Mouse (Mus musculus): ENCODE results near the gene Fbln1. TPM values are rescaled to one million over a fixed set of nuclear protein-coding genes. Genes with fewer than 3 reads are reported as not detected.

The Fbln1 gene
- polyA plus RNA-seq, 1 experiment from 2014 or later = 145 TPM

- Histone ChIP-seq H3K9me3 (replicated peaks; ENCODE audit: control insufficient read depth, low read length) (no peaks in the 10 kb centered on the region), H3K9ac (ENCODE audit: low read depth, low read length) (no peak overlapping the region), H3K4me1 (ENCODE audit: control insufficient read depth, insufficient read depth, low read length) (peaks cover 8% of the 10 kb centered on the region; the same call in 1 of the 2 replicates), H3K4me3 (ENCODE audit: low read depth, low read length) (no peak overlapping the region), H3K36me3 (ENCODE audit: control insufficient read depth, insufficient read depth, low read length) (peaks cover 30% of the 10 kb centered on the region), H3K4me2 (no peak overlapping the region), H3K27ac (ENCODE audit: low read depth, low read length) (no peak overlapping the region), H3K27me3 (ENCODE audit: control insufficient read depth, insufficient read depth, low read length) (no peaks in the 10 kb centered on the region; the same call in 1 of the 2 replicates)
- ATAC-seq (replicated peaks; ENCODE audit: insufficient number of reproducible peaks, low FRiP score, low TSS enrichment) = no peak
- 80% methylated on average over 5 of the region's 5 CpGs for WGBS (ENCODE audit: insufficient replicate concordance)
Observed at GRCm38 (mm10) chr15:85248311-85248710, 42.6 kb downstream of the Fbln1 start.

GRCm38 (mm10) chr15:85249252-85249651 lies 43.5 kb downstream of the Fbln1 start:
- Histone ChIP-seq H3K27me3 (ENCODE audit: control insufficient read depth, insufficient read depth, low read length) (no peaks in the 10 kb centered on the region; the same call in 1 of the 2 replicates), H3K27ac (ENCODE audit: low read depth, low read length) (no peak overlapping the region), H3K4me3 (ENCODE audit: low read depth, low read length) (no peak overlapping the region), H3K9ac (ENCODE audit: low read depth, low read length) (no peak overlapping the region), H3K4me2 (no peak overlapping the region), H3K36me3 (ENCODE audit: control insufficient read depth, insufficient read depth, low read length) (peaks cover 23% of the 10 kb centered on the region), H3K9me3 (replicated peaks; ENCODE audit: control insufficient read depth, low read length) (no peaks in the 10 kb centered on the region), H3K4me1 (ENCODE audit: control insufficient read depth, insufficient read depth, low read length) (peaks cover 7% of the 10 kb centered on the region; the same call in 1 of the 2 replicates)
- ATAC-seq (replicated peaks; ENCODE audit: insufficient number of reproducible peaks, low FRiP score, low TSS enrichment) = no peak
- 54% methylated on average over 5 of the region's 5 CpGs for WGBS (ENCODE audit: insufficient replicate concordance)

DNA sequence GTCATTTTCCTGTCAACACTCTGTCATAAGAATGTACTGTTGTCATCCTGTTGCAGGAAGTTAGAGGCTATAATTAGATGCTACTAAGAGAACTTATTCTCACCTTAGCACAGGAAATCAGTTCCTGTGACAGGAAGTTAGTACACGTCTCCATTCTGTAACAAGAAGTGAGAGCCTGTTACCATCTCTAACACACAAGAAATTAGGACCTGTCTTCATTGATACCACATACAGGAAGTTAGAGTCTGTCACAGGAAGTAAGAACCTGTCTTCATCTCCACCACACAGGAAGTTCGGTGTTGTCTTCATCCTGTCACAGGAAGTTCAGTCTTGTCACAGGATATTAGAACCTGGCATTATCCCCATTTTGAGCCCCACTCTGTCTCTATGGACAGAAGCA lies 44.7 kb downstream of the Fbln1 start:
- no peak overlapping the region for H3K4me3 ChIP-seq (ENCODE audit: low read depth, low read length)
- no peak overlapping the region for H3K4me2 ChIP-seq
- no peak overlapping the region for H3K27ac ChIP-seq (ENCODE audit: low read depth, low read length)
- H3K9ac ChIP-seq (ENCODE audit: low read depth, low read length) = no peak overlapping the region
- no peaks in the 10 kb centered on the region; the same call in 1 of the 2 replicates for H3K27me3 ChIP-seq (ENCODE audit: control insufficient read depth, insufficient read depth, low read length)
- no peak for ATAC-seq (replicated peaks; ENCODE audit: insufficient number of reproducible peaks, low FRiP score, low TSS enrichment)
- H3K9me3 ChIP-seq (replicated peaks; ENCODE audit: control insufficient read depth, low read length) = no peaks in the 10 kb centered on the region
- WGBS (ENCODE audit: insufficient replicate concordance) = 81% methylated on average over 2 of the region's 2 CpGs
- no peaks in the 10 kb centered on the region for H3K4me1 ChIP-seq (ENCODE audit: control insufficient read depth, insufficient read depth, low read length)
- peaks cover 17% of the 10 kb centered on the region for H3K36me3 ChIP-seq (ENCODE audit: control insufficient read depth, insufficient read depth, low read length)

GRCm38 (mm10) chr15:85252476-85252875 lies 46.7 kb downstream of the Fbln1 start:
- Histone ChIP-seq H3K27me3 (ENCODE audit: control insufficient read depth, insufficient read depth, low read length) (no peaks in the 10 kb centered on the region; the same call in 1 of the 2 replicates), H3K4me2 (no peak overlapping the region), H3K9ac (ENCODE audit: low read depth, low read length) (no peak overlapping the region), H3K27ac (ENCODE audit: low read depth, low read length) (no peak overlapping the region), H3K4me3 (ENCODE audit: low read depth, low read length) (no peak overlapping the region), H3K36me3 (ENCODE audit: control insufficient read depth, insufficient read depth, low read length) (peaks cover 14% of the 10 kb centered on the region), H3K9me3 (replicated peaks; ENCODE audit: control insufficient read depth, low read length) (no peaks in the 10 kb centered on the region), H3K4me1 (ENCODE audit: control insufficient read depth, insufficient read depth, low read length) (no peaks in the 10 kb centered on the region)
- no peak for ATAC-seq (replicated peaks; ENCODE audit: insufficient number of reproducible peaks, low FRiP score, low TSS enrichment)
- 85% methylated on average over 6 of the region's 6 CpGs for WGBS (ENCODE audit: insufficient replicate concordance)

GRCm38 (mm10) chr15:85257775-85258429 lies 52.2 kb downstream of the Fbln1 start:
- no peak overlapping the region for H3K27ac ChIP-seq (ENCODE audit: low read depth, low read length)
- H3K4me2 ChIP-seq = no peak overlapping the region
- H3K4me3 ChIP-seq (ENCODE audit: low read depth, low read length) = no peak overlapping the region
- no peaks in the 10 kb centered on the region for H3K4me1 ChIP-seq (ENCODE audit: control insufficient read depth, insufficient read depth, low read length)
- H3K9ac ChIP-seq (ENCODE audit: low read depth, low read length) = no peak overlapping the region
- 67% methylated on average over 6 of the region's 6 CpGs for WGBS (ENCODE audit: insufficient replicate concordance)
- no peaks in the 10 kb centered on the region for H3K27me3 ChIP-seq (ENCODE audit: control insufficient read depth, insufficient read depth, low read length)
- no peaks in the 10 kb centered on the region; the same call in 1 of the 2 replicates for H3K9me3 ChIP-seq (replicated peaks; ENCODE audit: control insufficient read depth, low read length)
- ATAC-seq (replicated peaks; ENCODE audit: insufficient number of reproducible peaks, low FRiP score, low TSS enrichment) = no peak
- H3K36me3 ChIP-seq (ENCODE audit: control insufficient read depth, insufficient read depth, low read length) = no peaks in the 10 kb centered on the region

GRCm38 (mm10) chr15:85262805-85263204 lies 57.1 kb downstream of the Fbln1 start:
- no peak overlapping the region for H3K27ac ChIP-seq (ENCODE audit: low read depth, low read length)
- no peak overlapping the region for H3K4me3 ChIP-seq (ENCODE audit: low read depth, low read length)
- H3K9me3 ChIP-seq (replicated peaks; ENCODE audit: control insufficient read depth, low read length) = no peaks in the 10 kb centered on the region; the same call in 1 of the 2 replicates
- H3K4me1 ChIP-seq (ENCODE audit: control insufficient read depth, insufficient read depth, low read length) = no peaks in the 10 kb centered on the region
- H3K36me3 ChIP-seq (ENCODE audit: control insufficient read depth, insufficient read depth, low read length) = no peaks in the 10 kb centered on the region
- 82% methylated on average over 5 of the region's 5 CpGs for WGBS (ENCODE audit: insufficient replicate concordance)
- no peaks in the 10 kb centered on the region for H3K27me3 ChIP-seq (ENCODE audit: control insufficient read depth, insufficient read depth, low read length)
- no peak for ATAC-seq (replicated peaks; ENCODE audit: insufficient number of reproducible peaks, low FRiP score, low TSS enrichment)
- H3K9ac ChIP-seq (ENCODE audit: low read depth, low read length) = no peak overlapping the region
- H3K4me2 ChIP-seq = no peak overlapping the region

- Histone ChIP-seq H3K4me1 (ENCODE audit: control insufficient read depth, insufficient read depth, low read length) (peaks cover 10% of the 10 kb centered on the region), H3K36me3 (ENCODE audit: control insufficient read depth, insufficient read depth, low read length) (no peaks in the 10 kb centered on the region), H3K27ac (ENCODE audit: low read depth, low read length) (no peak overlapping the region), H3K9me3 (replicated peaks; ENCODE audit: control insufficient read depth, low read length) (no peaks in the 10 kb centered on the region), H3K4me3 (ENCODE audit: low read depth, low read length) (no peak overlapping the region), H3K4me2 (no peak overlapping the region), H3K27me3 (ENCODE audit: control insufficient read depth, insufficient read depth, low read length) (no peaks in the 10 kb centered on the region), H3K9ac (ENCODE audit: low read depth, low read length) (no peak overlapping the region)
- 44% methylated on average over 14 of the region's 14 CpGs for WGBS (ENCODE audit: insufficient replicate concordance)
- no peak for ATAC-seq (replicated peaks; ENCODE audit: insufficient number of reproducible peaks, low FRiP score, low TSS enrichment)
Observed at GRCm38 (mm10) chr15:85266729-85267434, 61.1 kb downstream of the Fbln1 start.

DNA sequence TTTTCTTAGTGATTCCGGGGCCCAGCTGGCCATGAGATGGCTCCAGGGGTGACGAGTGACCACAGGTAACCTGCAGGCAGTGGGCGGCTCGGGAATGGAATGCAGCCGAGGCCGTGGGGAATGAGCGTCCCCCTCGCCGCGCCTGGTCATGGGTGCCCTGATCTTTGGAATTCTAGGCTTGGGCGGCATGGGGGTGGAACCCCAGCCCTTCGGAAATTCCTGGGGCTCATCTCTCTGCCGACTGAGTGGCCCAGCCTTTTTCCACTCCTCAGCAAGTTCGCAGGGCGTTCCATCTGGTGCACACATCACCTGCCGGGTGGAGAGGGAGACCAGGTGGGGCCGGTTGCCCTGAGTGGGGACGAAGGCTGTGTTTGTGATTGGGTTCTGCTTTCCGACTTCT lies 62.1 kb downstream of the Fbln1 start:
- 88% methylated on average over 19 of the region's 19 CpGs for WGBS (ENCODE audit: insufficient replicate concordance)
- ATAC-seq (replicated peaks; ENCODE audit: insufficient number of reproducible peaks, low FRiP score, low TSS enrichment) = no peak
- Histone ChIP-seq H3K4me1 (ENCODE audit: control insufficient read depth, insufficient read depth, low read length) (peaks cover 12% of the 10 kb centered on the region), H3K9me3 (replicated peaks; ENCODE audit: control insufficient read depth, low read length) (no peaks in the 10 kb centered on the region), H3K36me3 (ENCODE audit: control insufficient read depth, insufficient read depth, low read length) (no peaks in the 10 kb centered on the region), H3K27ac (ENCODE audit: low read depth, low read length) (no peak overlapping the region), H3K4me3 (ENCODE audit: low read depth, low read length) (no peak overlapping the region), H3K4me2 (no peak overlapping the region), H3K27me3 (ENCODE audit: control insufficient read depth, insufficient read depth, low read length) (no peaks in the 10 kb centered on the region), H3K9ac (ENCODE audit: low read depth, low read length) (no peak overlapping the region)

Measured in heart, embryonic 11.5 days (tissue).